Mouse (Mus musculus): Measurements from ENCODE around the gene Asic2.

Asic2 gene

DNA sequence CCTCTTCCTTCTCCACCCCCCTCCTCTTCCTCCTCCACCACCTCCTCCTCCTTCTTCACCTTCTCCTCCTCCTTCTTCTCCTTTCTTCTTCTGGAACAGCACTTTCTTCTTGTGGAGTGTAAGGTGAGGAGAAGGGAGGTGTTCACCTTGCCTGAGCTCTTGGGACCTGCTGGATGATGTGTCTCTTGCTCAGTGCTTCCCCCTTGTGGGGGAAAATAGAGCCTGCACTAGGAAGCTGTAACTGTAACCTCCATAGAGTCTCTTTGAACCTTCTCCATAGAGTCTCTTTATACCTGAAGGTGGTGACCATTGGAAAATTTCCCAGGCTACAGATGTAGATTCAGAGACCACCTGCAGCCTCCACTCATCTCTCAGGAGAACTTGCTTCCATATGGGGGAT is 1050.6 kb downstream of the Asic2 start:
- no peak for DNase-seq (ENCODE audit: low read depth, low spot score)

DNA sequence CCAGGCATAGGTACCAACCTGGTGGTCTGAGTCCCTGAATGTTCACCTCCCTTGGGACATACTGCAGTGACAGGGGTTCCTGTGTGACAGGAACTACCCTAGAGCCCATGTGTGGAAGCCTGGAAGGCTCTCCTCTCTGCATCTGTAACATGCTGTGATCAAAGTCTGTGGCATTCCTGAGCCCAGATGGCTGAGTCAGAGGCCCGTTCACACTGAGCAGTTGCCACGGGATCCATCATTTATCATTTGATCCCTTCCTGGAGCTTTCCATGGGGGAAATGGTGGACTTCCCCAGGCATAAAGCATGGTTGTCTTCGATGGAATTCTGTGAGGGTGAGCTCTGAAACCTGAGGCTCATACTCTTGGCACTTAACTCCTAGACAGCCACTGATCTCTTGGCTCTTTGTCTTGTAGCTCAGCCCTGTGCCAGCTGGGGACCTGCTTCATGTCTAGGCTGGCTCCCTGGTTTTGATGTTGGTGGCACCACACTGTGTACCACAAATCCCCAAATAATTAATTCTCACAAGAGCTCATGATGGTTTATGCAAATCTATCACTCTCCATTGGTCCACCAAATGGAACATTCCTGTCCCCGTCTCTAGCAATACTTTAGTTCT is 1054.7 kb downstream of the Asic2 start:
- peak; percentile 42 for DNase-seq (ENCODE audit: low read depth, low spot score)

DNA sequence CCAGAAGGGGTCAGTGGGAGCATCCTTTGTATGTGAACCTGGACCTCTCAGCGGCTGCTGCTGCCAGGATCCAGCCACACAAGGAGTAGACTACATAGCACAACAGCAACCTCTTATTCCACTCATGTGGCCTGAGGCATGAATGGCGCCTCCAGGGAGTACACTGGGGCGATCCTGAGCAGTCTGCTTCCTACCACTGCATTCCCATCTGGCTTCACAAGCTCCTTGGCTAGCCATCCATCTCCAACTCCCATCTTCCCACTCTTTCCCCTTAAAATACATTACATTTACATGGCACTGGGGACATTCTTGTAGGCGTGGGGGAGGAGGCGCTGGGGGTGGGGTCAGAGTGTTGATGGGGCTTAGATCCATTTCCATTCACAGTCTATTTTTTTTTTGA is 1055.5 kb downstream of the Asic2 start:
- DNase-seq (ENCODE audit: low read depth, low spot score) = peak; percentile 79

DNA sequence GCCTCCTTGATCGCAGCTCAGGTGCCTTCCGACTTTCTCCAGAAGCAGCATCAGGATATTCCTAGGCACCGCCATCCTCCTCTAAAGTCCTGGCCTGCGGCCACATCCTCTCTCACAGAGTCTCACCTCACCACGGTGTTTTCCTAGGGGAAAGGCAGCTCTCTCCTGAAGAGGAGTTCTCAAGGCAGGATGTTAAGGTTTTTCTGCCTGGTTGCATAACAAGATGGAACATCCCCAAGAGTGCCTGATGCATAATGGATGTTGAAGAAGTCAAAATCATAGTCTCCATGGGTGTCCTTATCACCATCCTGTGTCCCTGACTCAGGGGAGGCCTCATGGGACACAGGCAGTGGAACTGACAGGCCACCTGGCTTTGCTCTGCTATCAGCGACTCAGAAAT is 1060.4 kb downstream of the Asic2 start:
- peak; percentile 75 for DNase-seq (ENCODE audit: low read depth, low spot score)

DNA sequence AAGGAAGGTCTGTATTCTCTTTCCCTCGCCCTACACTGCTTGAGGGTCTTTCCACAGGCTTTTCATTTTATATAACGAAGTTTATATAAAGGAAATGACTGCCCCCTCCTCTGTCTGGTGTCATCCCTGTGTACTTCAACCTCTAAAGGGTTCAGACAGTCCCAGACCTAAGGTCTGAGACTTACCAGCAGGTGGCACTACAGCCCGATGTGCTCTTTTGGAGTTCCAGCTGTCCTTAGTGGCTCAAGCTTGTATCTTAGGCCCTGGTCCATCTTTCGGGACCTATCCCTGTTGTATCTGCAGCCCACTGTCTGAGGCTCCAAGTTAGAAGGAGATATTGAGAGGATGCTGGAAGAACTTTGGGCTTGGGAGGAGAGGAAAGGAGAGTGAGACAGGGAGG is 1061.8 kb downstream of the Asic2 start:
- DNase-seq (ENCODE audit: low read depth, low spot score) = peak; percentile 84

DNA sequence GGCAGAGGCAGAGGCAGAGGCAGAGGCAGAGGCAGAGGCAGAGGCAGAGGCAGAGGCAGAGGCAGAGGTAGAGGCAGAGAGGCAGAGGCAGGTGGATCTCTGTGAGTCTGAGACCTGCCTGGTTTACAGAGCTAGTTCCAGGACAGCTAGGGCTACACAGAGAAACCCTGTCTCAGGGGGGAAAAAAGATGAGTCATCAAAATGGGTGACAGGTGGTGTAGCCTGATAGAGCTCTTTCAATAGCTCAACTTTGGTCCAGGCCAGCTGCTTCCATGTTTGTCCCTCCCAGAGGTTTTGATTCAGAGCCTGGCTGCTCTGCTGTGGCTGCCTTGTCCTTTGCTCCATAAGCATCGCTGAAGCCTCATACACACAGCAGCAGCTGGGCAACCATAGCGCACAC is 1063.7 kb downstream of the Asic2 start:
- peak; percentile 18 for DNase-seq (ENCODE audit: low read depth, low spot score)

DNA sequence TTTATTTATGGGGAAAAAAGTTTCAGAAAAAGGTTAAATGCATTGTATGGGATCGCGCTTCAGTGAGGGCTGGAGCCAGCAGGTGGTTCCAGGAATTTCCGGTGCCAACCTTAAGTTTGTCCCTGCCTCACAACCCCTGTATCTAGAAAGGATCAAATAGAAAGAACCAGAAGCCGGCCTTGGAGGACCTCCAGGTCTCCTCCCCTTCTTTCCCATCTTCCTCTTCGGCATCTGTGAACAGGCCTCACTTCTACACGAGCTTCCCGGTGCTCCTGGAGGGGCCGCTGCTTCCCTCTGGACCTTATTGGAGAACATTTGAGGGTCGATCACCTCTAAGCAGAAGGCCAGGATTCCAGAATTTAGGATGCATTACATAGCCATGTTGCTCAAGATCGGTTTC is 1064.8 kb downstream of the Asic2 start:
- no peak for DNase-seq (ENCODE audit: low read depth, low spot score)

DNA sequence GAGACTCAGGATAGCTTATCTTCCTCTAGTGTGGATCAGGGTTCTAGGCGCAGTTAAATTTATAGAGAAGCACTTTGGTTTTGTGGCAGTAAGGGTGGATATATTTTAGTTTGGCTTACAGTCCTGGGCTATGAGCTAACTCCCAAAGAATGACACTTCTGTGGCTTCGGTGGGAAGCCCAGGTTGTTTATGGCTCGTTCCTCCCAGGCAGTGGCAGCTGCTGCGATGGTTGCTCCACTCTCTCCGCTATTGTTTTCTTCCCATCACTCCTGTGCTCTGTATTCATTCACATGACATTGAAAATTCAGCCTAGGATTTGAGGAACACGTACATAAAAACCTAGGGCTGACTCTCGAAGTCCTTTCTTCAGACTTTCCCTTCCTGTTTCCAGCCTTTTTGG is 1065.6 kb downstream of the Asic2 start:
- DNase-seq (ENCODE audit: low read depth, low spot score) = no peak

DNA sequence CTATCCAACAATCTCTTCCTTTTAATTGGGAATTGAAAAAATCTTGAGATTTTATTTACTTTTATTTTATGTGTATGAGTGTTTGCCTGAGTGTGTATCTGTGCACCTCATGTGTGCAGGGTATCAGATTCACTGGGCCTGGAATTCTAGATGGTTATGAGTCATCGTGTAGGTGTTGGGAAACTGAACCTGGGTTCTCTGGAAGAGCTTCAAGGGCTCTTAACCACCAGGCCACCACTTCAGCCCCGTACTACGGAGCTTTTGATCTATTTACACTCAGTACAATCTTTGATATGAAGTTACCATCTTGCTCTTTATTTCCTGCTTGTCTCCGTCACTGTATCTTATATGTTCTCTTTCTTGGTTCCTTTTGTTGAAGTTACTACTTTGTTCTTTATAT is 1067.7 kb downstream of the Asic2 start:
- DNase-seq (ENCODE audit: low read depth, low spot score) = no peak

DNA sequence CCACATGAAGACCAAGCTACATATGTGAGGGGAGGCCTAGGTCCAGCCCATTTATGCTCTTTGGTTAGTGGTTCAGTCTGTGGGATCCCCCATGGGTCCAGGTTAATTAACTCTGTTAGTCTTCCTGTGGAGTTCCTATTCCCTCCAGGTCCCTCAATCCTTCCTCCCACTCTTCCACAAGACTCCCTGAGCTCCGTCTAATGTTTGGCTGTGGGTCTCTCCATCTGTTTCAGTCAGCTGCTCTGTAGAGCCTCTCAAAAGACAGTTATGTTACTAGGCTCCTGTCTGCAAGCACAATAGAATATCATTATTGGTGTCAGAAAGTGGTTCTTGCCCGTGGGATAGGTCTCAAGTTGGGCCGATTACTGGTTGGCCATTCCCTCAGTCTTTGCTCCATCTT is 1072.4 kb downstream of the Asic2 start:
- DNase-seq (ENCODE audit: low read depth, low spot score) = peak; percentile 75

DNA sequence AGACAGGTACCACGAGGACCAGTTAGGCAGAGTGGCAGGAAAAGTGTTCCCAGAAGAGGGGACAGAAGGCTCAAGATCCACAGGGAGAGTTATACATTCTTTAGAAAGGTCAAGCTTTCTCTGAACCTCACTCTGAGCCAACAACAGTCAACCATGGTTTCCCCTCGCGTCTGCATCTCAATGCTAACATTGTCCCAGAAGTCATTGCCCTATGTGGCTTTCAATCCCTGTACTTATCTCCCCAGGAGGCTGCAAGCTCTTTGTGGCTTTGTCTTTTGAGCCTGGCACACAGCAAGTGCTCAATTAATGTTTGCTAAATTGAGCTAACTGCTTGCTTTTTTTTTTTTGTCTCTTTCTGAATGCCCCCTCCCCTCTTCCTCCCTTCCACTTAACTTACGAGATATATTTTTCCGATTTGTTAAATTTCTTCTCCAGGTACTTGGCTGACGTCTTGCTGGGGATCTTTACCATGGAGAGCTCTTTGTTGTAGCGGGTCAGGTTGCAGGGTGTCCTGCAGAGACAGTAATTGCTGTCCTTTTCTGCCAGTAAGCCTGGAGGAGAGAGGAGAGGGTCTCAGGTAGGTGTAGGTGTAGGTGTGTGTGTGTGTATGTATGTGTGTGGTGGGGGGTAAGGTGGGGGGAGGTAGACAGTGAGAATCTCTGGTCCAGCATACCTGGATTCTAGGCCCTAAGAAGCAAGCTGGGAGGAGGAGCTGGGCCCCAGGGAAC is 1078.8 kb downstream of the Asic2 start:
- DNase-seq (ENCODE audit: low read depth, low spot score) = no peak

DNA sequence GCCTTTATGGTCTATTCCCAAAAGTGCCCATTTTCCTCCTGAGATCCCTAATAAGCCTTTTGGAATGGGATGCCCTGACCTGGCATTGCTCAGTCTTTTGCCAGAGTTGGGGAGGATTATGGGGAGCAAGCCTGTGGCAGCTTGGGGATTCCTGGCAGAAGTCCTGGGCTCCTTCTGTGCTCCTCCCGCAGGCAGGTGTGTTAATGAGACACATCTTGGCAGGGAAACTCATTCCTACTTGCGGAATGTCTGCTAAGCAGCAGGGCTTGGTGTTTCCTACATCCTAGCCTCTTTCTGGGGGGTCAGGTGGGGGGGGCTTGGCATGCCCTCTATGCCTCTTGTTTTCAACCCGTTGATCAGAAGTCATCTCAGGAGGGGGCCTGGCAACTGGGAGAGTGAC is 1081.2 kb downstream of the Asic2 start:
- peak; percentile 88 for DNase-seq (ENCODE audit: low read depth, low spot score)

DNA sequence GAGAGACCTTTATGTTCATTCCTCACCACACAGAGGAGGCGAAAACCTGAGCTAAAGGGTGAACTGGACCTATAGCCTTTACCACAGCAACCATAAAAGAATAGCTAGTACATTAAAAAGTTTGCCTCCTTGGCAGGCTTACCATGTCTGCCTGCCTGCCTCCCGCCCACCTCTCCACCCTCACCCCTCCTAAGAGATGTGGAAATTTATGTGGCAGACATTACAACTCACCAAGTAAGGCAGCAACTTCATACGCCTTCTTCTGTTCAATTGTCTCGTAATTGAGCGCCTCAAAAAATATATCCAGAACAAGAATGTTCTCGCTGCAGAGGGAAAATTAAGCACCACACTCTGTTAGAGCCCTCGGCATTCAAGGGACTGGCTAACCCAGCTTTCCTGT is 1081.9 kb downstream of the Asic2 start:
- DNase-seq (ENCODE audit: low read depth, low spot score) = peak; percentile 83

DNA sequence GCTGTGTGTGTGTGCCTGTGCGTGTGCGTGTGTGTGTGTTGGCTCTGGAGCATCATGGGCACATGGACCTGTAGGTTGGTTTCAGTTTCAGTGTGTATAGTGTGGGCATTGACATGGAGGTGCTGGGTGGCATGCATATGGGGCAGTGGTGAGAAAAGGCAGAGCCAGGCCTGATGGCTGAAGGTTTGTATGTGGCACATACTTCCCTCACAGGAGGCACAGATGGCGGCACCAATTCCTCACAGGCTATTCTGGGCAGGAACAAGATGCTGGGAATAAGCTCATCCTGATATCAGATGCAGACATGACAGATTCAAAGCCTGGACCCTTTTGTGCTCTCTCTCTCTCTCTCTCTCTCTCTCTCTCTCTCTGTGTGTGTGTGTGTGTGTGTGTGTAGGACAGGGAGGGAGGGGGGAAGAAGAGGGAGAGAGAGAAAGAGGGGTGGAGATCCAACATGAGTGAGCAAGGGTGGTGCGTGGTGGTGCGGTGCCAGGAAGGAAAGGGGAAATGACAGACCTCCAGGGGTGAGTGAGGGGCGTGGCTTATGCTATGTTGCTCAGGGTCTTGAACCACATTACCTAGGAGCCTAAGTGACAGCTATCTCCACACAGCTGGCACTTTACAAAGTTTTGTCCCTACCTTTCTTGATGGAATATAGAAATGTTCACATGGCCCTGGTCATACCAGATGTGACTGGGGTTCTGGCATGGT is 1083.6 kb downstream of the Asic2 start:
- peak; percentile 86 for DNase-seq (ENCODE audit: low read depth, low spot score)

DNA sequence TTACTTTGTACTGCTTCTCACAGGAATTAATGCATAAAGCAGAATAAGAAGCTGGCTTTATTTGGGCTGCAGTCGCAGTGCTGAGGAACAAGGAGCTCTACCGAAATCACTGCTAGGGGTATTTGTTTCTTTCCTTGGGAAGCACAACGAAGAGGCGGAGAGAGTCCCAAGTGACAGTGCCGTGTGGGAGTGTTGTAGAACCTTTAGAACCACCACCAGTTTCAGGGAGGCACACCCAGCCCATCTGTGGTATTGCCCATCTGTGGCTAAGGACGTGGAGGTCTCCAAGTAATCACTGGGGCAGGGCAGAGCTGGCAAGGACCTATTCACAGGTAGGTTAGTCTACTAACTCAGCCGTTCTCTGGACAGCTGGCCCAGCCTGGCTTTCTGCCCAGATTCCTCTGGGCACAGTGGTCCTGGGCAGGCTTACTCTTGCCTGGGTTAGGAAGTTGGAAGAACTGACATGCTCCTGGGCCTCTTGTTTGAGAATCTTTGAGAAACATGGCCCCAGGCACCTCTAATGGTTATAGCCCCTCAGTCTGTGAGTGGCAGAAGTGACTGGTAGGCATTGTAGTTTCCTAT is 1085.9 kb downstream of the Asic2 start:
- peak; percentile 70 for DNase-seq (ENCODE audit: low read depth, low spot score)

DNA sequence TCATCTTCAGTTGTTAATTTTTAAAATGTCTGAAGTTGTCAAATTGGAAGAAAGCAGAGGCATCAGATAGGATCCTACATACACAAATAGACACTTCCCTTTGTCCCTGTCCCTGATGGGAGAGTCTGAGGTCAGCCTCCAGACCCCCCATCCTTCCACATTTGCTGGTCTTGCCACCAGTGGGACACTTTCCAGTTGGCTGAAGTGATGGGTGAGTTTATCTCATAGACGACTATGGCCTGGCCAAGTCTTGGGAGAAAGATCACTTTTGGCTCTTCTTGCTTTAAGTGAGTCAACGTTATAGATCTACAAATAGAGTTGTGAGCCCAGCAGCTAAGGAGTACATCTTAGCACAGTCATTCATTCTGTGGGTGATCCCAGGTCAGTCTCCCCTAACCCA is 1090.2 kb downstream of the Asic2 start:
- no peak for DNase-seq (ENCODE audit: low read depth, low spot score)

DNA sequence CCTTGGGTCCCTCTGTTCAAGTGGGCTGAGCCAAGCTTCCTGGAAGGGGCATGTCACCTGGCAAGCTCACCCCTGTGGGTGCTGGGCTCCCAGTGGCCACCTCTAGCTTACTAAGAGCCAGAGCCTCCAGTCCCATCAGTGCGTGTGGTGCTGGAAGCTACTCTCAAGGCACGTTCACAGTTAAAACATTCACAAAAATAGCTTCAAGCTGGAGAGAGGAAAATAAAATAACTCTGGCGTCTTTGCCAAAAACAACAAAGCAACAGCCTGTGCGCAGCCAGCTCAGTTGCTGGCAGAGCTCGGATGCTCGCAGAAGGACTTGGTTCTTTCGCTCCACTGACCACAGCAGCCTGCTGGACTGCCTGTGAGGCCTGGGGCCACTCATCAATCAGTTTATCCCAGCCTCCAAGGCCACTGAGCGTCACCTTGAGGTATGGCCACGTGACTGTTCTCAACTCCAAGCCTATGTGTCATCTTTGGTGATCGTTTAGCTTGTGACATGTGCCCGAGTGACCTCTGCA is 1091.1 kb downstream of the Asic2 start:
- DNase-seq (ENCODE audit: low read depth, low spot score) = peak; percentile 94

DNA sequence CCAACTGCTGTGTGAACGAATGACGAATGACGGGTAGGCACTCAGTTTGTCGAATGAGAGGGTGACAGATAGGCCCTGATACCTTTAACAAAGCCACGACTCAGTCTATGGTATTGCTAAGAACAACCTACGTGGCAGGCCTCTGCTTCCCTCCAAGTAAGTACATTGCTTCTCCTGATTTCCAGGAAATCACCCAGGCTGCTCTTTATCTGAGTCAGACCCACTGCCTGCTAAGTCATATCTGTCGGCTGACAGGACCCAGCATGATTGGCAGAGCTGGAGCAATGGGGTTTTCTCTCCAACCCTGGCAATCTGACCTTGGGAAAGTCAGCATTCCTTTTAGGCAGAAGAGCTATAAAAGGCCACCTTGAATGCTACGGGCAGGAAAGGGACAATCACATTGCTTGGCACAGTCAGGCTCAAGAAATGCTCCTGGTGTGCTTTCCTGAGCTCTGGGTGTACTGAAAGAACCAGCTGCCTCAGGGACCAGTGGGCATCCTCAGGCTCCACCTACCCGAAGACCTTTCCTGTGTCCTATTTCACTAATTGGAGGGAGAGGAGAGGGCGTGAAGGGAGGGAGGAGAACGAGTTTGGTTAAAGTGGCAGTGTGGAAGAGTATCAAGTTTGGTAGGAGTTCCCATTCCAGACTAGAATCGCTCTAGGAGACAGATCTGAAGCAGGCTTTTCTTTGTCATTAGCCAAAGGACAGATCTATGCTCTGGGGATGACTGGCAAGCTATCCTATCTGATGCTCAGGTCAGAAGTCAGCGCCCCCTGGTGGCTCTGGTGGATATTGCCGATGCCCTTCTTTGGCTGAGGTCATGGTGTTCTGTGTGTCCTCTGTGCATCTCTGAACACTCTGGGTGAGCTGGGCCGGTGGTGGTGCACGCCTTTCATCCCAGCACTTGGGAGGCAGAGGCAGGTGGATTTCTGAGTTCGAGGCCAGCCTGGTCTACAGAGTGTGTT is 1095.5 kb downstream of the Asic2 start:
- DNase-seq (ENCODE audit: low read depth, low spot score) = peak; percentile 72

DNA sequence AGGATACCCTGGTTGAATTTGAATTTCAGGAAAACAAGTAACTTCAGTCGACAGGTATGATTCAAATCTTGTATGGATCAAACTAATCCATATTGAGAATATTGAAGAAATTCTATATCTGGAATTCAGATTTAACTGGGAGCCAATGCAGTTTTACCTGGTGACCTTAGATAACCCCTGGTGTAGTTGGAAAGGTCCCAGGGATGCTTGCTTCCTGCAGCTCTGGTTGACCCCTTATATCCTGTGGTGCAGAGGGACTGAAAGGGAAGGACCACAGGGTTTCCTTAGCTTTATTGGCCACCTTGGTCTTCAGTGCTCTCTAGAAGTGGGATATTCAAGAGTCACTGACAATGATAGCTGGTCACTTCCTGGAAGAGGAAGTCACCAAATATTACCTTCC is 1100.2 kb downstream of the Asic2 start:
- no peak for DNase-seq (ENCODE audit: low read depth, low spot score)

DNA sequence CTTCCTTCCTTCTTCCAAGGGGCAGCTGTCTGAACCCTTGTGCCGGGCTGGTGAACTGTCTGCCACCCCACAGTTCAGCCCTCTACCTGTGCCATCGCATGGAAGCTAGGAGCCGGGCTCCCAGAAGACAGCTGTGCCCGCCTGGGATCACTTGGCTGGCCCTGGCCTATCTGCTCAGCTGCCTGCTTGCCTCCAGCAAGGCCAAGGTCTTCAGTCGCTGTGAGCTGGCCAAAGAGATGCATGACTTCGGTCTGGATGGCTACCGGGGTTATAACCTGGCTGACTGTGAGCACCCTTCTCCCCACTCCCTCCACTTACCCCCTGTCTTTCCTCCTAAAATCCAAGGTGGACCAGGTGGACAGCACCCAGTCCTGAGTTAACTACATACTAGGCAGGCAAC is 1105.3 kb downstream of the Asic2 start:
- no peak for DNase-seq (ENCODE audit: low read depth, low spot score)

DNA sequence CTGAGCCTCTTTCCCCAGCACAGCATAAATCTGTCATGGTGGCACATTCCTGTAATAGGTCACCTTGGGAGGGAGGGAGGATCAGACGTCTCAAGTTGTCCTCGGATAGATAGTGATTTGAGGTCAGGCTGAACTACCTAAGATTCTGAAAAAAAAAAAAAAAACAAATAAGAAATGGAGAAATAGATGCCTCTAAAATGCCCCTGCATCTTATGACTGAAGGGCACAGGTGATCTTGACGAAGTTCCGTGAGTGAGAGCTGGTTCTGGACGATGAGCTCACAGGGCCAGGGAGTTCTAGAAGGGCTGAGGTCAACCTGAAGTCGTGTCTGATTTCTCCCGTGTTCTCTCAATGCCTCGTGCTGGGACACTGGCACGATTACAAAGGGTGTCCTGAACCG is 1110.2 kb downstream of the Asic2 start, which contains the start of gene Spaca3:
Spaca3 (plus strand) TSS at position 301 of the 400 bp plus-strand sequence.
- no peak for DNase-seq (ENCODE audit: low read depth, low spot score)

All from brain, adult 2 months (tissue).